Mouse (Mus musculus) frontal cortex, adult (tissue): ENCODE measurements at regions not wholly inside any gene's neighbourhood (a gene's known extent, or its start where the extent isn't known, plus 50 kb on each side); places are given as distances from the start of the nearest gene placed in this dataset.
"Not testable (repeated sequence)": the region's sequence is repeated elsewhere in the genome, so short reads cannot be mapped to it uniquely, and the experiment has no call there.

Experiments used
- ATAC-seq: cut with Nextera tagmentation; 2 replicates; pipeline ENCODE4 v1.9.2; 2017; ENCODE audit warnings: mild to moderate bottlenecking, moderate library complexity, mixed read lengths; ENCODE audit not compliant: low TSS enrichment

DNA sequence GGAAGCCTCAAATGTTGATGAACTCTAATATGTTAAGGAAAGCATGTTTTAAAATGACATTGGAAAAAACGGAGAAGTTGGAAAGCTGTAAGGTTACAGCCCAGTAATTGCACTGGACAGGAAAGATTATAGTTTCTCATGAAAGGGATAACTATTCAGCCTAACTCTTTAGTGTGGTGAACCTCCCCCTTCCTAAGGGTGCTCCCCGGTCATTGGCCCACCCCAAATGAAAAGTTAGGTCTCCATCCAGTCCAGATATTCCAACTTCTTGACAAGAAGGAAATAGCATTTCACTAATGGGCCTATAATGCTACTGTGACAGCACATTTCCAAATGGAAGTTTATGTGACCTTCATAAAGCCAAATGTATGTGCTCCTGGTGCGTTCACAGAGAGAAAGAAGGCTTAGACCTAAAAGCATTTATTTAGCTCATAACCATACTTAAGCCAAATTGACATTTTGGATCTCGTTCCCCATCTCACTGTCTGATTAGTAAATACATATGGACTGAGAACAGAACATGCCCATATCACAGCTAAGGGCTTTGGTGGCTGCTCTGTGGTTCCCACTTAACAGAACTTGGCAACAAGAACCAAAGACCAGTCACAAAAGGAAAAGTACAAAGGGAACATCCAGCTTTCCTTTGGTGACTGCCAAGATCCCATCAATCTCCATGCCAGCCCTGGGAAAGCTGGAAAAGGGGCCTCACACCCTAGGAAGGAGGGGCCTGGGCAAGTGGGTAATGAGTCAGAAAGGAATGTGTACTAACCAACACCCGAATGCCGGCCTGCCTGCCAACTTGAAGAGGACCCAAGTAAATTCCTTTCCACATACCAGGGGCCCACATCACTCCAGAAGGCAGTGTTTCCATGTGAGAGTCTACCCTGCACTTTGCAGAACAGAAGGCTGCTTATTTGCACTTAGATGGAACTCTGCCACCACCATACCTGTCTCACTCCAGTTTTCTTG is 155.1 kb upstream of the Chst7 start:
- peak; percentile 62; the same call in 1 of the 2 replicates for ATAC-seq

DNA sequence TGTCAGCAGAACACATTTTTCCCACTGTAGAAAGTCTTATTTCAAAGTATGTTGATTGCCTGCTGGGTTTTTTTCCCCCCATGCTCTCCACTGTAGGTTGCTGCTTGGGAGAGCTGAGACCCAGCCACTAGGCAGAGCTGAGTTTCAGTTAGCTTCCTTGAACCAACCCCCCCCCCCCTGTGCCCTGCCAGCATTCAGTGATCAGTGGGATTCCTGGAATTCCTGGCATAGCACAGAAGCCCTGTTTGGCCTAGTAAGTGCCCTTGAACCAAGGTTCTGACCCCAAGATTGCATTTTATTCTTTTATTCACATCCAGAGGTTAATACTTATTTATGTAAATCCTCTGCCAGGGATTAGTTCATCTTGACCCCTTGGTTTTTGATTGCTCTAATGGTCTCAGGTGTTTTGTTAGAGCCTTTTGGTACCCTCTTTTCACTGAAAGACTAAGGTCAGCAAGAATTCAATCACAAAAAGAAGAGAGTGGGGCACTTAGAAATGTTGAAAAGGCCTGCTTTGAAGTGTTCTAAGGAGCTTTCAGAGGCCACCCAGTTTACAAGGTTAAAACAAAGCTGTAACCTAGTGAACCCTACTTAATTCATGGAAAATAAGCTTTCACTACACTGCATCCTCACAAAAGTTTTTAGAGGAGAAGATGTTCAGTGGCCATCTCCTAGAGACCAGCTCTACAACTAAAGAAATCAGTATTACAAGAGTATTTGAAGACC is 152.6 kb upstream of the Chst7 start:
- no peak for ATAC-seq

DNA sequence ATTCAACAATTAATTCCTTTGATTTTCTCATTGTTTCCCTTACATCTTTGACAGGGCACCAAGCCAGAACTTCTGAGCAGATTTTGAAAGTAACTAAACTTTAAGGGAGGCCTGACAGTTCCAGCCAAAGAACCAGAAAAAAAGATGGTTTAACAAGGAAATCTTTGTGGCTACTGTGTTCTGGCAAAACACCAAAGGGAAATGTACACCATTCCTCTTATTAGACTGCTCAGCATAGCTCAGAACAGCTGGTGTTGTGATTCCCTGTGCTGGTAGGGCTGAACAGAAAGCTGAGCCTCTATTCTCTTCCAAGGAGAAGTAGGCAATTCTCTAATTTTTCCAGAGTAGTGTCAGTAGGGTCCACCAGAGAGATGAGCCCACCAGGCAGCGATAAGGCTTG is 142.4 kb upstream of the Chst7 start:
- no peak for ATAC-seq

DNA sequence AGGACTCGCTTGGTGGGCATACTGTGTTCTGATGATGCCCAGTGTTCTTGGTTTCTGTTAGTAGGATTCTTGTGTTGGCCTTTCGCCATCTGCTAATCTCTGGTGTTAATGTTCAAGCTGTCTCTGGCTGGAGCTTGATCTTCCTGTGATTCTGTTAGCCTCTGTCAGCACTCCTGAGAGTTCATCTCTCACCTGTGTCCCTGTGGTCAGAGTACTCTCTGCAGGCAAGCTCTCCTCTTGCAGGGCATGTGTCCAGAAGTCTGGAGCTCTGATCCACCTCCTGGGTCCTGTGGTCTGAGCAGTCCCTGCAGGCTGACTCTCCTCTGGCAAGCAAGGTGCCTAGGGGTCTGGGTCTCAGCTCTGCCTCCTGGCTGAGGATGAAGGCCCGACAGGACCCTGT is 130.0 kb upstream of the Chst7 start:
- ATAC-seq = not testable (repeated sequence)

DNA sequence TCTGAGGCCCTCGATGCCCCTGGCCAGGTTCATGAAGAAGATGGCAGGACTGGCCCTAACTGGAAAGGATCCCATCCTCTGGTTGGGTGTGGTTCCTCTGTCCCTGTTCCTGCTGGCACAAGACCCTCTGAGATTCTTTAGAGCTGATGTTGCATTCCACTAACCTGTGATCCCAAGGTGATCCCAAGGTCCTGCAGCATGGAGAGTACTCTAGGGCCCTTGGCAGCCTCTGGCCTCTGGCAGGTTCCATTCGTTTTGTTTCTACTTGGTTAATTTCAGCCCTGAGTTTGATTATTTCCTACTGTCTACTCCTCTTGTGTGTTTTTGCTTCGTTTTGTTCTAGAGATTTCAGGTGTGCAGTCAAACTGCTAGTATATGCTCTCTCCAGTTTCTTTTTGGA is 129.5 kb upstream of the Chst7 start:
- ATAC-seq = no peak

DNA sequence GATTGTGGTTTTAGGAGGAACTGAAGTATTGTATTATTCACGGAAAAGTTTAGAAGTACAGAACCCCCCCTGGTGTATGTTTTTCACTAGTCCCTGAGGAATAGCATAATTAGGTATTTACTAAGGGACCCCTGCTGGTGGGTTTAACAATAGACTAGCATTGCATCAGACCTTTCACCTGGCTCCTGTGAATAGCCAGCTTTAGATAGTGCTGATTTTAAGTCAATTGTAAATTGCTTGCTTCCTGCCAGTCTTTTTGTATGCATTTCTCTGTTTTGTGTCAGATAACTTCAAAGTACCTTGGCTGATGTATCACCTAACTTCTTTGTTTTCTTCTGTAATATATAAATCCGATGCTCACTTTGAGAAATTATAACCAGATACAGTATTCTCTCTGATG is 116.1 kb upstream of the Chst7 start:
- no peak for ATAC-seq
